Mouse (Mus musculus) kidney, adult 2 months (tissue): ENCODE data around the gene Cdrt4.

Experiments used
- CTCF ChIP-seq: fragments of 200-500 bp; conservative IDR thresholded peaks from 2 replicates; pipeline ENCODE4 v1.5.1; 2011; ENCODE audit warnings: low read depth, mild to moderate bottlenecking, control low read depth, low read length, moderate library complexity, mixed read lengths; ENCODE audit not compliant: insufficient read depth, insufficient read length
- POLR2A ChIP-seq: fragments of 200-500 bp; IDR thresholded peaks from one replicate; pipeline ENCODE4 v1.6.1; 2011; ENCODE audit warnings: low read depth, low read length, control low read depth

GRCm38 (mm10) chr11:62986578-62986977 is 35.6 kb downstream of the Cdrt4 start:
- no peak for TF ChIP-seq CTCF
- TF ChIP-seq POLR2A, result no peak
